Mouse (Mus musculus): Measurements from ENCODE around the gene Rilp.

DNA sequence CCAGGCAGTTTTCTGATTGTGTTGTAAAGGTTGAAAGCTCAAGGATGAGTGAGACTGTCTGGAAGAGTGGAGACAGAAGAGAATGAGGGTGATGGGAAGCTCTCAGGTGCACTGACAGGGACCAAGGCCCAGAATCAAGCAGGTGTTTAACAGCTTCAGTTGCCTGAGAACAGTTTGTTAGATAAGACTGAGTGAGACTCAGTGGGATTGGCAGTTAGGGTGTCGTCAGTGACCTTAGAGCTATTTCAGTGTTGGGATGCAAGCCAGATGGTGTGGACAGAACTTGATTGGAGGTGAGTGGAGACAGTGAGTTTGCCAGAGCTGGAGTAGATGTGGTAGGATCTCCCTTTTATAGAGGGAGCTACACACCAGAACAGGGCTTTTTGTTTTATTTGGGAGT, 11.8 kb upstream of the Rilp start:
- TF ChIP-seq CTCF (conservative IDR thresholded peaks at IDR 0.05; ENCODE audit: low read length) (no peak), NANOG (IDR thresholded peaks at IDR 0.05; ENCODE audit: borderline replicate concordance, low read length) (no peak)

All from E14TG2a.4 (cell line).